Mouse (Mus musculus) heart, adult 2 months (tissue): ENCODE results near the gene Prss16.

Source experiments
- CTCF ChIP-seq: fragments of 200-600 bp; IDR thresholded peaks from 2 replicates; pipeline ENCODE4 v1.8.1; 2022; ENCODE audit warnings: antibody characterized with exemption, mild to moderate bottlenecking, moderate library complexity
- EP300 ChIP-seq: fragments of 200-500 bp; IDR thresholded peaks from 2 replicates; pipeline ENCODE4 v1.6.1; 2011; ENCODE audit warnings: low read depth, low read length, control low read depth; ENCODE audit not compliant: insufficient read depth

DNA sequence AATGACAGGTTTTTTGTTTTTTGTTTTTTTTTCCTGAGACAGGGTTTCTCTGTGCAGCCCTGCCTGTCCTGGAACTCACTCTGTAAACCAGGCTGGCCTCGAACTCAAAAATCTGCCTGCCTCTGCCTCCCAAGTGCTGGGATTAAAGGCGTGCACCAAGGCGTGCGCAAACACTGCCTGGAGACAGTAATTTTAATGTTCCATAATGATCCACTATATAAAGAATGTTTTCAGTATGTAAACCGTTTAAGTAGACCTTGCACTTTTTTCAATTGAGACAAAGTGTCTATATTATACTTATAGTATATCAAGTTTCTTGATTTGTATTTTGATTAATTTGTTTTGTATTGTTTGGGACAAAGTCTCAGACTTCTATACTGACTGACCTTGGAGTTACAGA lies 29.8 kb upstream of the Prss16 start:
- TF ChIP-seq EP300: no peak
- TF ChIP-seq CTCF: no peak
